Mouse (Mus musculus) hindbrain, embryonic 10.5 days (tissue): ENCODE data around the gene Gpatch2l. TPM values are rescaled to one million over a fixed set of nuclear protein-coding genes. Genes with fewer than 3 reads are reported as not detected.

Experiments
- DNase-seq: peaks from one replicate; pipeline ENCODE4 v3.0.0-alpha.2; 2017; ENCODE audit warnings: low spot score
- H3K27ac ChIP-seq: fragments of 300-500 bp; sonication (generic); 2 replicates; pipeline ENCODE4 v1.5.1; 2016; ENCODE audit warnings: mild to moderate bottlenecking, moderate library complexity
- H3K27me3 ChIP-seq: fragments of 300-500 bp; sonication (generic); 2 replicates; pipeline ENCODE4 v1.6.1; 2016; ENCODE audit warnings: mild to moderate bottlenecking; ENCODE audit not compliant: poor library complexity, insufficient read depth, severe bottlenecking
- H3K36me3 ChIP-seq: fragments of 300-500 bp; sonication (generic); 2 replicates; pipeline ENCODE4 v1.6.1; 2016; ENCODE audit warnings: mild to moderate bottlenecking, moderate library complexity
- H3K4me1 ChIP-seq: fragments of 300-500 bp; sonication (generic); replicated peaks from 2 replicates; pipeline ENCODE4 v1.6.1; 2016; ENCODE audit warnings: mild to moderate bottlenecking
- H3K4me3 ChIP-seq: fragments of 300-500 bp; sonication (generic); 2 replicates; pipeline ENCODE4 v1.5.1; 2016; ENCODE audit warnings: mild to moderate bottlenecking, moderate library complexity
- H3K9me3 ChIP-seq: fragments of 300-500 bp; sonication (generic); 2 replicates; pipeline ENCODE4 v1.6.1; 2016; ENCODE audit warnings: mild to moderate bottlenecking, moderate library complexity
- WGBS: fragments of 180-500 bp; shearing (Covaris S2); methylation state at CpG from one replicate; pipeline ENCODE4 v1.1.7; 2016; 5-methylcytosine and 5-hydroxymethylcytosine counted together
- polyA plus RNA-seq: library from polyadenylated mRNA; unstranded; fragments of >200 nt; fragmentation: Nextera tagmentation; extraction: Ambion mirVana; gene quantifications from 2 replicates; pipeline ENCODE4 v1.2.1, GENCODE M21; 2016

The Gpatch2l gene
- polyA plus RNA-seq, 1 experiment from 2014 or later = 17.7 TPM

GRCm38 (mm10) chr12:86305045-86305444, 63.4 kb downstream of the Gpatch2l start:
- WGBS = 62% methylated on average over 7 of the region's 7 CpGs
- H3K36me3 ChIP-seq = no peaks in the 10 kb centered on the region
- no peaks in the 10 kb centered on the region for H3K27me3 ChIP-seq
- peaks cover 8% of the 10 kb centered on the region; the same call in 1 of the 2 replicates for H3K4me1 ChIP-seq
- H3K27ac ChIP-seq = no peak overlapping the region
- no peaks in the 10 kb centered on the region for H3K9me3 ChIP-seq
- DNase-seq = peak; percentile 26
- H3K4me3 ChIP-seq = peak overlapping the region; percentile 44

- DNase-seq = peak; percentile 41
- H3K4me3 ChIP-seq = peak overlapping the region; percentile 44
- WGBS = 16% methylated on average over 15 of the region's 15 CpGs
Measured at GRCm38 (mm10) chr12:86305635-86306243, 64.1 kb downstream of the Gpatch2l start.

GRCm38 (mm10) chr12:86309474-86309873, 67.8 kb downstream of the Gpatch2l start:
- peaks cover 8% of the 10 kb centered on the region; the same call in 1 of the 2 replicates for H3K4me1 ChIP-seq
- H3K36me3 ChIP-seq = no peaks in the 10 kb centered on the region
- H3K27ac ChIP-seq = no peak overlapping the region
- no peaks in the 10 kb centered on the region for H3K9me3 ChIP-seq
- no peaks in the 10 kb centered on the region for H3K27me3 ChIP-seq
- DNase-seq = no peak
- 77% methylated on average over 10 of the region's 10 CpGs for WGBS
- no peak overlapping the region for H3K4me3 ChIP-seq

More at GRCm38 (mm10) chr12:86305635-86306243, 64.1 kb downstream of the Gpatch2l start:
- Histone ChIP-seq H3K27ac (peak overlapping the region; percentile 35; the same call in 1 of the 2 replicates), H3K9me3 (no peaks in the 10 kb centered on the region), H3K4me1 (peaks cover 8% of the 10 kb centered on the region; the same call in 1 of the 2 replicates), H3K36me3 (no peaks in the 10 kb centered on the region), H3K27me3 (no peaks in the 10 kb centered on the region)

GRCm38 (mm10) chr12:86309902-86310301, 68.2 kb downstream of the Gpatch2l start:
- Histone ChIP-seq H3K9me3 (no peaks in the 10 kb centered on the region), H3K27ac (no peak overlapping the region), H3K4me1 (peaks cover 8% of the 10 kb centered on the region; the same call in 1 of the 2 replicates), H3K36me3 (no peaks in the 10 kb centered on the region), H3K4me3 (no peak overlapping the region), H3K27me3 (no peaks in the 10 kb centered on the region)
- 83% methylated on average over 4 of the region's 4 CpGs for WGBS
- DNase-seq = no peak

GRCm38 (mm10) chr12:86320629-86321028, 79.0 kb downstream of the Gpatch2l start:
- peaks cover 17% of the 10 kb centered on the region for H3K4me1 ChIP-seq
- no peak for DNase-seq
- H3K36me3 ChIP-seq = no peaks in the 10 kb centered on the region
- 24% methylated on average over 12 of the region's 12 CpGs for WGBS
- H3K27me3 ChIP-seq = peaks cover 36% of the 10 kb centered on the region
- H3K9me3 ChIP-seq = no peaks in the 10 kb centered on the region
- no peak overlapping the region for H3K27ac ChIP-seq
- H3K4me3 ChIP-seq = no peak overlapping the region

- no peak for DNase-seq
Measured at GRCm38 (mm10) chr12:86324297-86324696, 82.6 kb downstream of the Gpatch2l start.

GRCm38 (mm10) chr12:86329813-86330212, 88.2 kb downstream of the Gpatch2l start:
- no peak overlapping the region for H3K27ac ChIP-seq
- DNase-seq = no peak
- 56% methylated on average over 4 of the region's 4 CpGs for WGBS
- peaks cover 11% of the 10 kb centered on the region; the same call in 1 of the 2 replicates for H3K27me3 ChIP-seq
- no peaks in the 10 kb centered on the region for H3K9me3 ChIP-seq
- peaks cover 8% of the 10 kb centered on the region; the same call in 1 of the 2 replicates for H3K4me1 ChIP-seq
- H3K4me3 ChIP-seq = no peak overlapping the region
- no peaks in the 10 kb centered on the region for H3K36me3 ChIP-seq

More at GRCm38 (mm10) chr12:86324297-86324696, 82.6 kb downstream of the Gpatch2l start:
- Histone ChIP-seq H3K4me1 (peaks cover 23% of the 10 kb centered on the region), H3K27ac (peak overlapping the region; percentile 47; the same call in 1 of the 2 replicates), H3K9me3 (no peaks in the 10 kb centered on the region), H3K36me3 (no peaks in the 10 kb centered on the region), H3K27me3 (peaks cover 27% of the 10 kb centered on the region), H3K4me3 (no peak overlapping the region)
- WGBS = 22% methylated on average over 3 of the region's 3 CpGs

- Histone ChIP-seq H3K9me3 (no peaks in the 10 kb centered on the region), H3K27me3 (peaks cover 6% of the 10 kb centered on the region; the same call in 1 of the 2 replicates), H3K4me1 (peaks cover 8% of the 10 kb centered on the region; the same call in 1 of the 2 replicates), H3K4me3 (no peak overlapping the region), H3K36me3 (no peaks in the 10 kb centered on the region), H3K27ac (no peak overlapping the region)
- 85% methylated on average over 9 of the region's 9 CpGs for WGBS
- DNase-seq = no peak
Measured at GRCm38 (mm10) chr12:86330684-86331083, 89.0 kb downstream of the Gpatch2l start.

GRCm38 (mm10) chr12:86331248-86331647, 89.6 kb downstream of the Gpatch2l start:
- Histone ChIP-seq H3K36me3 (no peaks in the 10 kb centered on the region), H3K27ac (no peak overlapping the region), H3K27me3 (peaks cover 3% of the 10 kb centered on the region; the same call in 1 of the 2 replicates), H3K4me1 (peaks cover 8% of the 10 kb centered on the region; the same call in 1 of the 2 replicates), H3K9me3 (no peaks in the 10 kb centered on the region), H3K4me3 (no peak overlapping the region)
- no peak for DNase-seq
- 75% methylated on average over 10 of the region's 10 CpGs for WGBS

- Histone ChIP-seq H3K27ac (no peak overlapping the region), H3K36me3 (no peaks in the 10 kb centered on the region), H3K4me1 (peaks cover 2% of the 10 kb centered on the region; the same call in 1 of the 2 replicates), H3K27me3 (no peaks in the 10 kb centered on the region; the same call in 1 of the 2 replicates), H3K4me3 (no peak overlapping the region), H3K9me3 (no peaks in the 10 kb centered on the region)
- 91% methylated on average over 3 of the region's 3 CpGs for WGBS
- DNase-seq = no peak
Measured at GRCm38 (mm10) chr12:86336209-86336608, 94.6 kb downstream of the Gpatch2l start.

GRCm38 (mm10) chr12:86336887-86337286, 95.2 kb downstream of the Gpatch2l start:
- H3K9me3 ChIP-seq = no peaks in the 10 kb centered on the region
- DNase-seq = no peak
- H3K27me3 ChIP-seq = no peaks in the 10 kb centered on the region; the same call in 1 of the 2 replicates
- H3K27ac ChIP-seq = no peak overlapping the region
- 68% methylated on average over 7 of the region's 7 CpGs for WGBS
- no peaks in the 10 kb centered on the region; the same call in 1 of the 2 replicates for H3K4me1 ChIP-seq
- no peak overlapping the region for H3K4me3 ChIP-seq
- H3K36me3 ChIP-seq = no peaks in the 10 kb centered on the region
